Mouse (Mus musculus) limb, embryonic 14.5 days (tissue): ENCODE measurements around the gene Trim7. TPM values are rescaled to one million over a fixed set of nuclear protein-coding genes. Genes with fewer than 3 reads are reported as not detected.
A peak's percentile ranks its signal among the peaks of the same experiment; 100 is the strongest.

Experiments
- ATAC-seq: fragments of 200-750 bp; cut with Nextera tagmentation; 2 replicates; pipeline ENCODE4 v1.8.0; 2017; ENCODE audit warnings: low read depth, moderate number of reproducible peaks, moderate TSS enrichment; ENCODE audit not compliant: low FRiP score
- DNase-seq: peaks from one replicate; pipeline ENCODE4 v3.0.0-alpha.2; 2015; ENCODE audit warnings: low spot score
- H3K27ac ChIP-seq: fragments of 300-500 bp; sonication (generic); replicated peaks from 2 replicates; pipeline ENCODE4 v1.5.1; 2014; ENCODE audit warnings: low read depth, mild to moderate bottlenecking, low read length, moderate library complexity, mixed read lengths
- H3K27me3 ChIP-seq: fragments of 300-500 bp; sonication (generic); 2 replicates; pipeline ENCODE4 v1.6.1; 2014; ENCODE audit warnings: low read length, mixed read lengths; ENCODE audit not compliant: control insufficient read depth, insufficient read depth
- H3K36me3 ChIP-seq: fragments of 300-500 bp; sonication (generic); 2 replicates; pipeline ENCODE4 v1.6.1; 2014; ENCODE audit warnings: mild to moderate bottlenecking, low read length, moderate library complexity, mixed read lengths; ENCODE audit not compliant: control insufficient read depth, insufficient read depth
- H3K4me1 ChIP-seq: fragments of 300-500 bp; sonication (generic); 2 replicates; pipeline ENCODE4 v1.6.1; 2014; ENCODE audit warnings: antibody characterized with exemption, low read length, mixed read lengths; ENCODE audit not compliant: control insufficient read depth, insufficient read depth
- H3K4me2 ChIP-seq: fragments of 300-500 bp; sonication (generic); replicated peaks from 2 replicates; pipeline ENCODE4 v1.6.1; 2014; ENCODE audit warnings: low read depth, mild to moderate bottlenecking, low read length, moderate library complexity; ENCODE audit not compliant: severe bottlenecking
- H3K4me3 ChIP-seq: fragments of 300-500 bp; sonication (generic); replicated peaks from 2 replicates; pipeline ENCODE4 v1.5.1; 2014; ENCODE audit warnings: low read length
- H3K9ac ChIP-seq: fragments of 300-500 bp; sonication (generic); 2 replicates; pipeline ENCODE4 v1.6.1; 2014; ENCODE audit warnings: mild to moderate bottlenecking, low read depth, low read length, moderate library complexity; ENCODE audit not compliant: severe bottlenecking
- H3K9me3 ChIP-seq: fragments of 300-500 bp; sonication (generic); 2 replicates; pipeline ENCODE4 v1.6.1; 2016; ENCODE audit warnings: low read length; ENCODE audit not compliant: control insufficient read depth
- POLR2A ChIP-seq: fragments of 200-500 bp; IDR thresholded peaks from 2 replicates; pipeline ENCODE4 v1.8.0; 2012; ENCODE audit warnings: inconsistent platforms, mild to moderate bottlenecking, moderate library complexity, borderline replicate concordance; ENCODE audit not compliant: insufficient read depth, insufficient read length; ENCODE audit errors: extremely low read depth
- WGBS: fragments of 180-500 bp; shearing (Covaris S2); extraction: QIAGEN DNeasy Blood & Tissue Kit; methylation state at CpG from one replicate; pipeline ENCODE4 v1.1.7; 2014; 5-methylcytosine and 5-hydroxymethylcytosine counted together
- polyA plus RNA-seq, 2 experiments: library from polyadenylated mRNA; depleted of rRNA in 1 of 2; stranded (reverse) in 1 of 2; unstranded in 1 of 2; fragments of >200 nt; fragmentation: Nextera tagmentation in 1 of 2; extraction: Ambion mirVana in 1 of 2; gene quantifications; 2 replicates each; pipeline versions ENCODE4 v1.2.1 to v1.2.3; 2012 to 2014

The Trim7 gene
- polyA plus RNA-seq, 2 experiments, result 1.2 to 2.9 TPM

- ATAC-seq (no peak), DNase-seq (no peak)
- Histone ChIP-seq H3K4me2 (peak overlapping the region; percentile 67), H3K27ac (no peak overlapping the region), H3K36me3 (no peaks in the 10 kb centered on the region), H3K4me1 (no peaks in the 10 kb centered on the region), H3K27me3 (peaks cover 13% of the 10 kb centered on the region; the same call in 1 of the 2 replicates), H3K9ac (no peak overlapping the region), H3K9me3 (no peaks in the 10 kb centered on the region), H3K4me3 (peak overlapping the region; percentile 36)
- no peak for TF ChIP-seq POLR2A
- 33% methylated on average over 14 of the region's 14 CpGs for WGBS
These were observed 3.0 kb upstream of the Trim7 start for GRCm38 (mm10) chr11:48822768-48823512.

- H3K4me3 ChIP-seq, result peak overlapping the region; percentile 36
- H3K27me3 ChIP-seq, result peaks cover 13% of the 10 kb centered on the region; the same call in 1 of the 2 replicates
- TF ChIP-seq POLR2A, result no peak
- H3K4me1 ChIP-seq, result no peaks in the 10 kb centered on the region
- H3K4me2 ChIP-seq, result peak overlapping the region; percentile 67
- no peaks in the 10 kb centered on the region for H3K36me3 ChIP-seq
- H3K27ac ChIP-seq, result no peak overlapping the region
- peak overlapping the region; percentile 50; the same call in 1 of the 2 replicates for H3K9ac ChIP-seq
- no peaks in the 10 kb centered on the region for H3K9me3 ChIP-seq
- ATAC-seq, result peak; percentile 42
- WGBS, result 1% methylated on average over 15 of the region's 15 CpGs
- peak; percentile 83 for DNase-seq
These were observed 2.4 kb upstream of the Trim7 start for GRCm38 (mm10) chr11:48823536-48823972.

GRCm38 (mm10) chr11:48824311-48824830 is 1.6 kb upstream of the Trim7 start:
- H3K36me3 ChIP-seq, result no peaks in the 10 kb centered on the region
- H3K27ac ChIP-seq, result no peak overlapping the region
- peaks cover 13% of the 10 kb centered on the region; the same call in 1 of the 2 replicates for H3K27me3 ChIP-seq
- no peak for DNase-seq
- H3K4me2 ChIP-seq, result peak overlapping the region; percentile 67
- no peaks in the 10 kb centered on the region for H3K9me3 ChIP-seq
- no peak for TF ChIP-seq POLR2A
- peak overlapping the region; percentile 36 for H3K4me3 ChIP-seq
- 5% methylated on average over 22 of the region's 22 CpGs for WGBS
- no peak for ATAC-seq
- peak overlapping the region; percentile 50 for H3K9ac ChIP-seq
- no peaks in the 10 kb centered on the region for H3K4me1 ChIP-seq

GRCm38 (mm10) chr11:48826752-48827096 is 784 bp downstream of the Trim7 start:
- no peaks in the 10 kb centered on the region for H3K9me3 ChIP-seq
- H3K4me1 ChIP-seq, result no peaks in the 10 kb centered on the region
- ATAC-seq (peak; percentile 28; the same call in 1 of the 2 replicates), DNase-seq (peak; percentile 23)
- peak overlapping the region; percentile 48 for H3K9ac ChIP-seq
- H3K27ac ChIP-seq, result peak overlapping the region; percentile 55; the same call in 1 of the 2 replicates
- H3K4me3 ChIP-seq, result peak overlapping the region; percentile 43
- peaks cover 13% of the 10 kb centered on the region; the same call in 1 of the 2 replicates for H3K27me3 ChIP-seq
- no peak for TF ChIP-seq POLR2A
- 4% methylated on average over 6 of the region's 6 CpGs for WGBS
- H3K4me2 ChIP-seq, result peak overlapping the region; percentile 57
- H3K36me3 ChIP-seq, result no peaks in the 10 kb centered on the region

GRCm38 (mm10) chr11:48827926-48828325 is 2.0 kb downstream of the Trim7 start:
- H3K4me2 ChIP-seq, result no peak overlapping the region
- H3K4me3 ChIP-seq, result no peak overlapping the region
- H3K36me3 ChIP-seq, result no peaks in the 10 kb centered on the region
- no peak for DNase-seq
- ATAC-seq, result no peak
- no peak overlapping the region for H3K9ac ChIP-seq
- no peak for TF ChIP-seq POLR2A
- WGBS, result 71% methylated on average over 6 of the region's 6 CpGs
- peaks cover 13% of the 10 kb centered on the region; the same call in 1 of the 2 replicates for H3K27me3 ChIP-seq
- no peak overlapping the region for H3K27ac ChIP-seq
- H3K9me3 ChIP-seq, result no peaks in the 10 kb centered on the region
- H3K4me1 ChIP-seq, result no peaks in the 10 kb centered on the region
